Mouse (Mus musculus) MEL (cell line): ENCODE data around the gene Cox6b2. TPM values are rescaled to one million over a fixed set of nuclear protein-coding genes. Genes with fewer than 3 reads are reported as not detected.

Source experiments
- DNase-seq: peaks from one replicate; pipeline ENCODE4 v3.0.0; 2011; ENCODE audit warnings: low read depth, low spot score
- H3K27ac ChIP-seq: 2 replicates; pipeline ENCODE4 v1.5.1; 2012; ENCODE audit warnings: low read depth, mild to moderate bottlenecking, control low read depth, low read length, moderate library complexity; ENCODE audit not compliant: control insufficient read depth
- H3K27me3 ChIP-seq, 2 experiments: fragments of 150-350 bp in 1 of 2; sonication (generic) in 1 of 2; 2 replicates each; pipeline ENCODE4 v1.6.1; 2012; ENCODE audit warnings: low read length in 2 of 2, mild to moderate bottlenecking in 2 of 2, improper control_type of control experiment in 1 of 2, moderate library complexity in 1 of 2; ENCODE audit not compliant: insufficient read depth in 2 of 2, control insufficient read depth in 1 of 2
- H3K36me3 ChIP-seq, 2 experiments: 2 replicates each; pipeline ENCODE4 v1.6.1; 2012 to 2014; ENCODE audit warnings: low read length in 2 of 2, improper control_type of control experiment in 1 of 2, inconsistent platforms in 1 of 2, mild to moderate bottlenecking in 1 of 2; ENCODE audit not compliant: insufficient read depth in 2 of 2, control insufficient read depth in 1 of 2
- H3K4me1 ChIP-seq, 2 experiments: fragments of 150-350 bp in 1 of 2; sonication (generic) in 1 of 2; 2 replicates each; pipeline ENCODE4 v1.6.1; 2012; ENCODE audit warnings: low read length in 2 of 2, improper control_type of control experiment in 1 of 2, mild to moderate bottlenecking in 1 of 2; ENCODE audit not compliant: insufficient read depth in 2 of 2, control insufficient read depth in 1 of 2
- H3K4me3 ChIP-seq, 2 experiments: fragments of 150-350 bp in 1 of 2; sonication (generic) in 1 of 2; 2 replicates each; pipeline ENCODE4 v1.5.1; 2012; ENCODE audit warnings: low read depth in 2 of 2, low read length in 2 of 2, mild to moderate bottlenecking in 2 of 2, moderate library complexity in 2 of 2, control low read depth in 1 of 2, improper control_type of control experiment in 1 of 2; ENCODE audit not compliant: control insufficient read depth in 1 of 2, insufficient read depth in 1 of 2
- H3K79me2 ChIP-seq: 2 replicates; pipeline ENCODE4 v1.6.1; 2012; ENCODE audit warnings: mild to moderate bottlenecking, low read length, moderate library complexity; ENCODE audit not compliant: control insufficient read depth, poor library complexity, insufficient read depth
- H3K9ac ChIP-seq: 2 replicates; pipeline ENCODE4 v1.6.1; 2012; ENCODE audit warnings: low read depth, mild to moderate bottlenecking, control low read depth, low read length, moderate library complexity; ENCODE audit not compliant: control insufficient read depth, poor library complexity, severe bottlenecking
- H3K9me3 ChIP-seq: fragments of 150-350 bp; sonication (generic); replicated peaks from 2 replicates; pipeline ENCODE4 v1.6.1; 2012; ENCODE audit warnings: mild to moderate bottlenecking, low read length, improper control_type of control experiment, moderate library complexity; ENCODE audit not compliant: insufficient read depth
- BHLHE40 ChIP-seq: IDR thresholded peaks from 2 replicates; pipeline ENCODE4 v1.6.1; 2012; ENCODE audit warnings: low read depth, mild to moderate bottlenecking, inconsistent platforms, low read length, improper control_type of control experiment, borderline replicate concordance
- CHD1 ChIP-seq: IDR thresholded peaks from 2 replicates; pipeline ENCODE4 v1.6.1; 2012; ENCODE audit warnings: low read depth, mild to moderate bottlenecking, inconsistent platforms, low read length, improper control_type of control experiment
- CHD2 ChIP-seq: IDR thresholded peaks from 2 replicates; pipeline ENCODE4 v1.6.1; 2011; ENCODE audit warnings: low read length, improper control_type of control experiment
- E2F4 ChIP-seq: IDR thresholded peaks from 2 replicates; pipeline ENCODE4 v1.6.1; 2011; ENCODE audit warnings: low read depth, low read length, improper control_type of control experiment, borderline replicate concordance
- ELF1 ChIP-seq: IDR thresholded peaks from 2 replicates; pipeline ENCODE4 v1.6.1; 2014; ENCODE audit warnings: low read depth, mild to moderate bottlenecking, inconsistent platforms, low read length, improper control_type of control experiment, moderate library complexity
- EP300 ChIP-seq, 2 experiments: IDR thresholded peaks; 2 replicates each; pipeline ENCODE4 v1.6.1; 2011; ENCODE audit warnings: improper control_type of control experiment in 2 of 2, low read length in 2 of 2, low read depth in 1 of 2, mild to moderate bottlenecking in 1 of 2
- ETS1 ChIP-seq: IDR thresholded peaks from 2 replicates; pipeline ENCODE4 v1.6.1; 2012; ENCODE audit warnings: low read depth, mild to moderate bottlenecking, inconsistent platforms, low read length, improper control_type of control experiment, moderate library complexity
- GABPA ChIP-seq: IDR thresholded peaks from 2 replicates; pipeline ENCODE4 v1.6.1; 2012; ENCODE audit warnings: low read depth, mild to moderate bottlenecking, inconsistent platforms, low read length, improper control_type of control experiment, moderate library complexity
- GATA1 ChIP-seq: IDR thresholded peaks from 2 replicates; pipeline ENCODE4 v1.6.1; 2011; ENCODE audit warnings: low read depth, low read length, improper control_type of control experiment
- HCFC1 ChIP-seq: IDR thresholded peaks from 2 replicates; pipeline ENCODE4 v1.6.1; 2012; ENCODE audit warnings: low read depth, mild to moderate bottlenecking, inconsistent platforms, low read length, improper control_type of control experiment, moderate library complexity
- JUND ChIP-seq: IDR thresholded peaks from 2 replicates; pipeline ENCODE4 v1.6.1; 2011; ENCODE audit warnings: low read depth, mild to moderate bottlenecking, improper control_type of control experiment, low read length
- KAT2A ChIP-seq: conservative IDR thresholded peaks from 2 replicates; pipeline ENCODE4 v1.6.1; 2012; ENCODE audit warnings: low read depth, low read length, improper control_type of control experiment, inconsistent platforms
- MAFK ChIP-seq: IDR thresholded peaks from 2 replicates; pipeline ENCODE4 v1.6.1; 2011; ENCODE audit warnings: low read depth, mild to moderate bottlenecking, low read length, improper control_type of control experiment, borderline replicate concordance
- MAX ChIP-seq: IDR thresholded peaks from 2 replicates; pipeline ENCODE4 v1.6.1; 2011; ENCODE audit warnings: low read length, improper control_type of control experiment
- MAZ ChIP-seq: IDR thresholded peaks from 2 replicates; pipeline ENCODE4 v1.6.1; 2012; ENCODE audit warnings: low read depth, mild to moderate bottlenecking, inconsistent platforms, low read length, improper control_type of control experiment
- MEF2A ChIP-seq: IDR thresholded peaks from 2 replicates; pipeline ENCODE4 v1.6.1; 2014; ENCODE audit warnings: low read depth, mild to moderate bottlenecking, inconsistent platforms, low read length, improper control_type of control experiment; ENCODE audit not compliant: poor library complexity, insufficient replicate concordance, severe bottlenecking; ENCODE audit errors: extremely low read depth
- MXI1 ChIP-seq: IDR thresholded peaks from 2 replicates; pipeline ENCODE4 v1.6.1; 2011; ENCODE audit warnings: mild to moderate bottlenecking, low read depth, low read length, improper control_type of control experiment
- MYC ChIP-seq: IDR thresholded peaks from 2 replicates; pipeline ENCODE4 v1.6.1; 2011; ENCODE audit warnings: low read depth, mild to moderate bottlenecking, low read length, improper control_type of control experiment, moderate library complexity
- NELFE ChIP-seq: IDR thresholded peaks from 2 replicates; pipeline ENCODE4 v1.6.1; 2011; ENCODE audit warnings: low read depth, low read length, improper control_type of control experiment
- NRF1 ChIP-seq: IDR thresholded peaks from 2 replicates; pipeline ENCODE4 v1.6.1; 2014; ENCODE audit warnings: low read depth, mild to moderate bottlenecking, inconsistent platforms, low read length, improper control_type of control experiment, moderate library complexity; ENCODE audit not compliant: poor library complexity, insufficient read depth, severe bottlenecking
- POLR2A ChIP-seq, 2 experiments: IDR thresholded peaks; 2 replicates each; pipeline ENCODE4 v1.6.1; 2011 to 2012; ENCODE audit warnings: low read length in 2 of 2, mild to moderate bottlenecking in 2 of 2, control low read depth in 1 of 2, improper control_type of control experiment in 1 of 2, low read depth in 1 of 2, moderate library complexity in 1 of 2; ENCODE audit not compliant: control insufficient read depth in 1 of 2, insufficient read depth in 1 of 2, poor library complexity in 1 of 2
- POLR2AphosphoS5 ChIP-seq: IDR thresholded peaks from 2 replicates; pipeline ENCODE4 v1.6.1; 2012; ENCODE audit warnings: low read depth, borderline replicate concordance, mild to moderate bottlenecking, inconsistent platforms, low read length, moderate library complexity, mixed read lengths
- RCOR1 ChIP-seq: IDR thresholded peaks from 2 replicates; pipeline ENCODE4 v1.6.1; 2012; ENCODE audit warnings: low read depth, mild to moderate bottlenecking, inconsistent platforms, low read length, improper control_type of control experiment
- SIN3A ChIP-seq: IDR thresholded peaks from 2 replicates; pipeline ENCODE4 v1.6.1; 2012; ENCODE audit warnings: low read length, improper control_type of control experiment, inconsistent platforms
- SMC3 ChIP-seq: IDR thresholded peaks from 2 replicates; pipeline ENCODE4 v1.6.1; 2011; ENCODE audit warnings: low read depth, low read length, improper control_type of control experiment
- TAL1 ChIP-seq: IDR thresholded peaks from 2 replicates; pipeline ENCODE4 v1.6.1; 2012; ENCODE audit warnings: mild to moderate bottlenecking, inconsistent platforms, low read length, moderate library complexity, mixed read lengths
- TBP ChIP-seq: IDR thresholded peaks from 2 replicates; pipeline ENCODE4 v1.8.0; 2011; ENCODE audit warnings: low read depth, low read length, improper control_type of control experiment
- TCF12 ChIP-seq: IDR thresholded peaks from 2 replicates; pipeline ENCODE4 v1.6.1; 2014; ENCODE audit warnings: low read depth, mild to moderate bottlenecking, inconsistent platforms, low read length, improper control_type of control experiment, moderate library complexity
- UBTF ChIP-seq: IDR thresholded peaks from 2 replicates; pipeline ENCODE4 v1.6.1; 2012; ENCODE audit warnings: low read depth, mild to moderate bottlenecking, inconsistent platforms, low read length, improper control_type of control experiment, moderate library complexity, borderline replicate concordance; ENCODE audit not compliant: insufficient read depth
- USF1 ChIP-seq: IDR thresholded peaks from 2 replicates; pipeline ENCODE4 v1.6.1; 2014; ENCODE audit warnings: low read depth, mild to moderate bottlenecking, inconsistent platforms, low read length, improper control_type of control experiment, moderate library complexity
- ZC3H11A ChIP-seq: IDR thresholded peaks from 2 replicates; pipeline ENCODE4 v1.6.1; 2012; ENCODE audit warnings: low read depth, mild to moderate bottlenecking, inconsistent platforms, low read length, improper control_type of control experiment
- ZKSCAN1 ChIP-seq: IDR thresholded peaks from 2 replicates; pipeline ENCODE4 v1.6.1; 2012; ENCODE audit warnings: low read depth, mild to moderate bottlenecking, inconsistent platforms, low read length, improper control_type of control experiment, moderate library complexity
- ZMIZ1 ChIP-seq: IDR thresholded peaks from 2 replicates; pipeline ENCODE4 v1.6.1; 2012; ENCODE audit warnings: low read depth, mild to moderate bottlenecking, inconsistent platforms, low read length, improper control_type of control experiment, moderate library complexity
- ZNF384 ChIP-seq: IDR thresholded peaks from 2 replicates; pipeline ENCODE4 v1.6.1; 2012; ENCODE audit warnings: low read depth, mild to moderate bottlenecking, inconsistent platforms, low read length, improper control_type of control experiment
- polyA plus RNA-seq, 2 experiments: library from polyadenylated mRNA; stranded (reverse) in 1 of 2; unstranded in 1 of 2; fragments of >175 nt in 1 of 2; fragments of >200 nt in 1 of 2; gene quantifications; 2 replicates each; pipeline versions ENCODE4 v1.2.1 to v1.2.4; 2012; ENCODE audit warnings: low replicate concordance in 2 of 2, low read depth in 1 of 2; ENCODE audit not compliant: insufficient read length in 2 of 2, insufficient read depth in 1 of 2, missing spikeins in 1 of 2
- total RNA-seq: library from RNA; depleted of rRNA; stranded (reverse); fragments of 300-350 nt; gene quantifications from 2 replicates; pipeline ENCODE4 v1.2.3, GENCODE M21; 2012

The Cox6b2 gene
- total and polyA plus RNA-seq, 3 experiments, result 8.7 to 36.3 TPM; not detected in 1

GRCm38 (mm10) chr7:4789436-4789935 lies 36.6 kb upstream of the Cox6b2 start, which contains the start of gene Tmem238:
Gene Tmem238, minus strand, starts transcription at chr7:4789656.
- peak; percentile 61 for DNase-seq
- peaks cover 39% of the 10 kb centered on the region for H3K79me2 ChIP-seq
- peak within 1 kb of the TSS; percentile 72 to 83 for H3K4me3 ChIP-seq
- H3K4me1 ChIP-seq, result peaks cover 2 to 17% of the 10 kb centered on the region in 2 experiments; a peak in 3 of 4 replicates
- no peak for TF ChIP-seq ZNF384
- peak; percentile 28; the same call in 1 of the 2 replicates for TF ChIP-seq MYC
- TF ChIP-seq SMC3, result no peak
- TF ChIP-seq BHLHE40, result no peak
- no peak; a peak in 1 of 4 replicates for TF ChIP-seq EP300 (IDR thresholded peaks at IDR 0.05; ENCODE audit: low read depth in 1 of 2, low read length in 2 of 2)
- no peak for TF ChIP-seq CHD2
- no peak; the same call in 1 of the 2 replicates for TF ChIP-seq NRF1
- no peak for TF ChIP-seq JUND
- no peak for TF ChIP-seq ELF1
- no peak for TF ChIP-seq ZC3H11A
- TF ChIP-seq USF1, result 0 out of 2 replicates have a peak, but pooled peaks have one; percentile 48
- TF ChIP-seq RCOR1, result no peak
- no peak for TF ChIP-seq TAL1
- TF ChIP-seq TCF12, result no peak
- no peak for TF ChIP-seq UBTF
- no peak for TF ChIP-seq GATA1
- TF ChIP-seq MAFK, result no peak
- TF ChIP-seq TBP, result no peak
- TF ChIP-seq GABPA, result no peak
- no peak; the same call in 1 of the 2 replicates for TF ChIP-seq KAT2A
- 0 out of 2 replicates have a peak, but pooled peaks have one; percentile 23 for TF ChIP-seq ETS1
- TF ChIP-seq MEF2A, result no peak
- TF ChIP-seq ZMIZ1, result no peak; the same call in 1 of the 2 replicates
- TF ChIP-seq NELFE, result no peak; the same call in 1 of the 2 replicates
- TF ChIP-seq ZKSCAN1, result no peak
- TF ChIP-seq POLR2AphosphoS5, result no peak
- peak; percentile 33; the same call in 1 of the 2 replicates for TF ChIP-seq SIN3A
- no peak for TF ChIP-seq E2F4
- peak; percentile 34 for TF ChIP-seq HCFC1
- TF ChIP-seq POLR2A (IDR thresholded peaks at IDR 0.05; ENCODE audit: control insufficient read depth in 1 of 2, insufficient read depth in 1 of 2, low read depth in 1 of 2, low read length in 2 of 2, poor library complexity in 1 of 2), result no peak; a peak in 1 of 4 replicates
- no peak for TF ChIP-seq CHD1
- TF ChIP-seq MAX, result no peak; the same call in 1 of the 2 replicates
- TF ChIP-seq MAZ, result 0 out of 2 replicates have a peak, but pooled peaks have one; percentile 45
- TF ChIP-seq MXI1, result no peak
- peaks cover 2 to 16% of the 10 kb centered on the region in 2 experiments; a peak in 3 of 4 replicates for H3K36me3 ChIP-seq
- H3K27me3 ChIP-seq, result no peaks in the 10 kb centered on the region
- H3K9me3 ChIP-seq, result no peaks in the 10 kb centered on the region
- peak within 1 kb of the TSS; percentile 93 for H3K9ac ChIP-seq
- H3K27ac ChIP-seq, result peak within 1 kb of the TSS; percentile 68
